Mouse (Mus musculus) ovary, postnatal 14 days (tissue): ENCODE results near the gene Selenbp2.
"Not testable (repeated sequence)": the region's sequence is repeated elsewhere in the genome, so short reads cannot be mapped to it uniquely, and the experiment has no call there.

Experiments used
- DNase-seq: peaks from one replicate; pipeline ENCODE4 v3.0.0; 2022; ENCODE audit warnings: low spot score

Selenbp2 gene

DNA sequence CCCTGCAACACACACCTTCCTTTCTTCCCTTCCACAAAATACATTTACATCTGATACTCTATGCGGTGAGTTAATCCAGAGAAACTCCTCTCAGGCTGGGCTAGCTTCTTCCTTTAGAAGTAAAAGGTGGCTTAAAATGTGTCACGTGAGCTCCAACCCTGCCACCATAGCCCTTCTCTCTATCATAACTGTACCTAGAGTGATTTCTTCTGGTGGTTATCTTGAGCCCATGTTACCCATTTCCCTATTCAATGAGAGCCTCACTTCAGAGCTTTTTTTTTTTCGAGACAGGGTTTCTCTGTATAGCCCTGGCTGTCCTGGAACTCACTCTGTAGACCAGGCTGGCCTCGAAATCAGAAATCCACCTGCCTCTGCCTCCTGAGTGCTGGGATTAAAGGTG is 1.7 kb upstream of the Selenbp2 start:
- not testable (repeated sequence) for DNase-seq

DNA sequence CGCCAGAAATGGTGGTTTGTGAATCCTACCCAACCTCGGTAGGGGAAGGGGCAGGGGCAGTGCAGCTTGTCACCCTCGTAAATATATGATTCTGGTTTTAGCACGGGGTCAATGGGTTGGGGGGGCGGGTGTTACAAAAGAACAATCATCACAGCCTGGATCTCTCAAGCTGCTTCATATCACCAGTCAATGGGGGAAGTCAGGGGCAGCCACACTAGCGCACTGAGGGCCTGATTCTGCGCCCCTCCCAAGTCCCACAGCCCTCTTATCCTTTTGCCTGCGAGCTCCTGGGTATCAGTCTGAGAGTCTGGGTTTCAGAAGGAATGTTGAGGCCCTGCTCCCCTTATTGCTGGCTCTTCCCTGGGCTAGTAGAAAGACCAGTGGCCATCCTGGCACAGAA is 518 bp downstream of the Selenbp2 start:
- not testable (repeated sequence) for DNase-seq

GRCm38 (mm10) chr3:94695591-94695990 is 2.2 kb downstream of the Selenbp2 start:
- DNase-seq, result not testable (repeated sequence)

- DNase-seq, result not testable (repeated sequence)
These were observed 2.9 kb downstream of the Selenbp2 start for GRCm38 (mm10) chr3:94696257-94696656.

- DNase-seq, result not testable (repeated sequence)
These were observed 8.9 kb downstream of the Selenbp2 start for GRCm38 (mm10) chr3:94702163-94702810.

GRCm38 (mm10) chr3:94702856-94703255 is 9.5 kb downstream of the Selenbp2 start:
- no peak for DNase-seq

DNA sequence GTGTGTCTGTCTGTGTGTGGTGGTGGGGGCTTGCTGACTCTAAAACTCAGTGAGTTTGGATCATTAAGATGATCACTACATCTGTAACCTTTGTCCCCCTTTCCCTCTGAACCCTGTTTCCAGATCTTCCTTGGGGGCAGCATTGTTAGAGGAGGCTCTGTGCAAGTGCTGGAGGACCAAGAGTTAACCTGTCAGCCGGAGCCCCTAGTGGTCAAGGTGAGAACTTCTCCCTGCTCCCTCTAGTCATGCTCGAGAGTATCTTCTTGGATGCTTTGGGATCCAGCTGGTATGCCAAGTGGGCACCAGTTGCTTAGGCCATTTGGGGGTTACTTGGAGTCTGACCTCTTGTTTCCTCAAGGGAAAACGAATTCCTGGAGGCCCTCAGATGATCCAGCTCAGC is 10.0 kb downstream of the Selenbp2 start:
- not testable (repeated sequence) for DNase-seq

DNA sequence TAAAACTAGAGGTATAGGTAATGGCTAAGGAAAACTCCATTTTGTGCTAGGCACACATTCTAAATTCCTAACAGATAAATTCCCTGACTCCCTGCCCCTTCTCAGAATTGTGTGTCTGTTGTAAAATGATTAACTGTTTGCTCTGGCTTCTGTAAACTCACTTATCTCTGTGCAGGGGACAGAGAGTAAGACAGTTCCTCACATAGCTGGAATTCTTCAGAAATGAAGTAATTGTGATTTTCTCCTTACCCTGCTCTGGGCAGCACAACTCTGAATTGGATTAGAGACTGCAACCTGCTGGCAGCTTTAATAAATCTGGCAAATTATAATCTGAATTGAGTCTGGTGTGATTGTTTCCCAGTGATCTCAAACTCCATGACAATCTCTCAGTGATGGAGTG is 17.2 kb downstream of the Selenbp2 start:
- not testable (repeated sequence) for DNase-seq

- DNase-seq, result not testable (repeated sequence)
These were observed 20.1 kb downstream of the Selenbp2 start for GRCm38 (mm10) chr3:94713424-94713823.

- not testable (repeated sequence) for DNase-seq
These were observed 24.9 kb downstream of the Selenbp2 start for GRCm38 (mm10) chr3:94718253-94718652.

DNA sequence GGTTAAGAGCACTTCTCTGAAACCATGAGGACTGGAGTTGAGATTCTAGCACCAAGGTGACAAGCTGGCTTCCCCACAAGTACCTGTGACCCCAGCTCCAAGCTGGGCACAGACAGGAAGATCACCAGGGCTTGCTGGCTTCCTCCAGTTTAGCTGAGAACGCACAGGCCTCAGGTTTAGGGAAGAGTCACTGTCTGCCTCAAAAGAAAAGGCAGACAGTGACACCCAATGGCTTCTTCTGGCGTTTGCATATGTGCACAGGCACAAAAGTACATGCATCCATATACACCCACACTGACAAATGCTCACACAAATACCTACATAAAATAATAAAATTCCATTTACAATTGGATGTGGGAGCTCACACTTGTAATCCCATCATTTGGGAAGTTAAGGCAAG is 30.3 kb downstream of the Selenbp2 start:
- DNase-seq, result not testable (repeated sequence)

DNA sequence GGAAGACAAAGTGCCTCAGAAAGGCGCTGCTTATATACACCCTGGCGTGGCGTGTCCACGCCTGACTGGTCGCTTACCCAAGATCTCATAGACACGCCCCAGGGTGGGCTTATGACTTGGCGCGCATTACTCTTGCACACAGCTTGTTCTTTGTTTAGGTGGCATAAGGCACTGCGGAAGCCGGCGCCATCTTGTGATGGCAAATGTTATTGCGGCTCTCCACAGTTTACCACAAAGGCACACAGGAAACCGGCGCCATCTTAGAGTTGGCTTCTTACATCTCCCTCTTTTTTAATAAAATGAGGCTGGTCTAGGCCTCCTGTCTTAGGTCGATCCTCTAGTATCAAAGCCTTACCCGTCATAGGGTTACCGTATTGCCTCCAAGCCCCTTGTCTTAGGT is 52.3 kb downstream of the Selenbp2 start:
- DNase-seq, result no peak
